Mouse (Mus musculus) neural tube, embryonic 12.5 days (tissue): ENCODE measurements around the gene Fhl1. TPM values are rescaled to one million over a fixed set of nuclear protein-coding genes. Genes with fewer than 3 reads are reported as not detected.

Experiments
- ATAC-seq: fragments of 200-750 bp; cut with Nextera tagmentation; 2 replicates; pipeline ENCODE4 v1.8.0; 2017; ENCODE audit warnings: low read depth, mild to moderate bottlenecking, moderate TSS enrichment, moderate library complexity; ENCODE audit not compliant: low FRiP score
- H3K27ac ChIP-seq: fragments of 300-500 bp; sonication (generic); 2 replicates; pipeline ENCODE4 v1.5.1; 2016
- H3K27me3 ChIP-seq: fragments of 300-500 bp; sonication (generic); replicated peaks from 2 replicates; pipeline ENCODE4 v1.6.1; 2016; ENCODE audit warnings: mild to moderate bottlenecking
- H3K36me3 ChIP-seq: fragments of 300-500 bp; sonication (generic); 2 replicates; pipeline ENCODE4 v1.6.1; 2016; ENCODE audit warnings: mild to moderate bottlenecking
- H3K4me1 ChIP-seq: fragments of 300-500 bp; sonication (generic); 2 replicates; pipeline ENCODE4 v1.6.1; 2016
- H3K4me2 ChIP-seq: fragments of 300-500 bp; sonication (generic); replicated peaks from 2 replicates; pipeline ENCODE4 v1.6.1; 2016; ENCODE audit warnings: mild to moderate bottlenecking
- H3K4me3 ChIP-seq: fragments of 300-500 bp; sonication (generic); 2 replicates; pipeline ENCODE4 v1.5.1; 2016
- H3K9ac ChIP-seq: fragments of 300-500 bp; sonication (generic); 2 replicates; pipeline ENCODE4 v1.6.1; 2016; ENCODE audit warnings: mild to moderate bottlenecking
- H3K9me3 ChIP-seq: fragments of 300-500 bp; sonication (generic); 2 replicates; pipeline ENCODE4 v1.6.1; 2016; ENCODE audit warnings: mild to moderate bottlenecking
- WGBS: fragments of 180-500 bp; shearing (Covaris S2); methylation state at CpG from one replicate; pipeline ENCODE4 v1.1.7; 2016; 5-methylcytosine and 5-hydroxymethylcytosine counted together
- polyA plus RNA-seq: library from polyadenylated mRNA; unstranded; fragments of >200 nt; fragmentation: Nextera tagmentation; extraction: Ambion mirVana; gene quantifications from 2 replicates; pipeline ENCODE4 v1.2.1, GENCODE M21; 2016

Gene Fhl1
- polyA plus RNA-seq, 1 experiment from 2014 or later, result 89.1 TPM

DNA sequence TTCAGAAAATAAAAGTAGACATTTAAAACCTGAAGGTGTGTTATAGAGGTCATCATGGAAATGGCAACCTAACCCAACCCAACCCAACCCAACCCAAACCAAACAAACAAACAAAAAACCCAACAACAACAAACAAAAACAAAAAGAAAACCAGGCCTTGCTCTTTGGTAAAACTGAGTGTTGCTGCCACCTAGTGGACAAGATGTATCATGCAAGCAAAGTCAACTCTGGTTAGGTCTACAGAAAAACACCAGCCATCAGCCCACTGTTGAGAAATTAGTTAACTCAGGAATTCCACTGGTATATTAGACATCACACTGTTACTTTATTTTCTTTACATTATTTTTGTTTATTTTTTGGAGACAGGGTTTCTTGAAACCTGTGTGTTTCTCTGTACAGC, 107.8 kb downstream of the Fhl1 start:
- no peak overlapping the region for H3K9ac ChIP-seq
- no peaks in the 10 kb centered on the region for H3K9me3 ChIP-seq
- H3K4me1 ChIP-seq, result no peaks in the 10 kb centered on the region
- no peak overlapping the region for H3K27ac ChIP-seq
- ATAC-seq, result no peak
- no peak overlapping the region for H3K4me3 ChIP-seq
- no peaks in the 10 kb centered on the region for H3K36me3 ChIP-seq
- no peak overlapping the region for H3K4me2 ChIP-seq
- no peaks in the 10 kb centered on the region for H3K27me3 ChIP-seq

DNA sequence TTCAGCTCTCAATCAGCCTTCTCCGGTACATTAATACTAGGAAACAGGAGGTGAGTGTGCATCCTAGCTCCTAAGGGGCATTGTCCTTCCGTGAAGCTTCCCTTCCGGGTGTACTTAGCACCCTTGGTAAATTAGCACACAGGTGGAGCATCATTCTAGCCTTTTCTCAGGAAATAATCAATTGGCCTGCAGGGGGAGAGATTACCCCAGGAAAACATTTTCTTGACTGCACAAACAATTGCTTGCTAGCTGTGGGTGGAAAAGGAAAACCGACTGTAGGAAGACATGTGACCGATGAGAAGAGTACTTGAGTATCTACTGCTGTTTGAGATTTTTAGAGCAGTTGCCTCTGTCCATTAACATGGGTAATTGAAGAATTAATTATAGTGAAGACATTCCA, 109.7 kb downstream of the Fhl1 start:
- Histone ChIP-seq H3K4me2 (no peak overlapping the region), H3K27me3 (no peaks in the 10 kb centered on the region), H3K9me3 (no peaks in the 10 kb centered on the region), H3K4me3 (no peak overlapping the region), H3K36me3 (no peaks in the 10 kb centered on the region), H3K4me1 (no peaks in the 10 kb centered on the region), H3K27ac (no peak overlapping the region), H3K9ac (no peak overlapping the region)
- no peak for ATAC-seq
- 82% methylated on average over 5 of the region's 5 CpGs for WGBS

Other genes with a start within 250 kb of the Fhl1 start
- not detected in 2 replicates for gene Gm10477, start 207.0 kb upstream of the Fhl1 start, polyA plus RNA-seq
- gene Gm648, start 182.2 kb upstream of the Fhl1 start, polyA plus RNA-seq, result not detected in 2 replicates
- gene Mmgt1, start 133.7 kb upstream of the Fhl1 start, polyA plus RNA-seq, result 49.7 and 52.9 TPM in 2 replicates
- gene Slc9a6, start 122.0 kb upstream of the Fhl1 start, polyA plus RNA-seq, result 31.1 and 31.2 TPM in 2 replicates
- 1.2 and 1.5 TPM in 2 replicates for gene Map7d3, start 90.5 kb downstream of the Fhl1 start, polyA plus RNA-seq
- gene Adgrg4, start 138.4 kb downstream of the Fhl1 start, polyA plus RNA-seq, result 0.04 TPM in 2 replicates